Mouse (Mus musculus): ENCODE results near the gene Picalm. TPM values are rescaled to one million over a fixed set of nuclear protein-coding genes. Genes with fewer than 3 reads are reported as not detected.

Gene Picalm
- polyA plus RNA-seq (2015; fragmentation: Nextera tagmentation; extraction: Ambion mirVana), result 37.9 and 40.1 TPM in 2 replicates

DNA sequence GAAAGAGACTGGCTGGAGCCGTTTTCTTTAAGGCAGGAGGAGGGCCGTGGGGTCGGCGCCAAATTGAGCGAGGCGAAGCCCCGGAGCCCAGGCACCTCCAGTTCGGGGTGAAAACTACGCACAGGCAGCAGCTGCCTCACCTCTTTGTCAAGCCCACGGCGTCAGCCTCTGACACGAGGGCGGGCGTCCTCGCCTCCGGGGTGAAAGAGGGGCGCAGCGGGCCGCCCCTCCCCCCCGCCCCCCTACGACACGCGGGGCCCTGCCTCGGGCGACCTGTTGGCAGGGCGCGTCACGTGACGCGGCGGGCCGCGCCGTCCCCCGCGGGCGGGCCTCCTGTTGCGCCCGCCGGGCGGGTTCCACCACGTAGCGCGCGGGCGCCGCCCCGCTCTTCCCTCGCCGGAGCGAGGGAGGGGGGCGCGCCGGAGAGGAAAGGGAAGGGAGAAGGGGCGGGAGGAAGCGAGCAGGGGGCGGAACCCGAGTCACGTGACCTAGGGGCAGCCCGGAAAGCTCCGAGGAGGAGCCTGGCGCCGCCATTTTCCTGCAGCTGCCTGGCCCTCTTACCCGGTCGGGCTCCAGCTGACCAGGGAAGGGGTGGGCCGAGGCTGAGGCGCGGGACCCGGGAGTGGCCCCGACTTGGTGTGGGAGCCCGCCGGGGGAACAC, at the start of gene Picalm:
Picalm (plus strand) TSS at position 482 of the 661 bp plus-strand sequence.
- Histone ChIP-seq H3K9me3 (no peaks in the 10 kb centered on the region), H3K9ac (peak within 1 kb of the TSS; percentile 94), H3K36me3 (no peaks in the 10 kb centered on the region), H3K4me3 (peak within 1 kb of the TSS; percentile 87), H3K4me1 (peaks cover 6% of the 10 kb centered on the region; the same call in 1 of the 2 replicates), H3K27ac (peak within 1 kb of the TSS; percentile 99), H3K27me3 (no peaks in the 10 kb centered on the region), H3K4me2 (peak within 1 kb of the TSS; percentile 52)
- ATAC-seq (ENCODE audit: insufficient number of reproducible peaks, low FRiP score, low TSS enrichment, low read depth), result peak; percentile 97
- WGBS, result under 1% methylated on average over 52 of the region's 72 CpGs

DNA sequence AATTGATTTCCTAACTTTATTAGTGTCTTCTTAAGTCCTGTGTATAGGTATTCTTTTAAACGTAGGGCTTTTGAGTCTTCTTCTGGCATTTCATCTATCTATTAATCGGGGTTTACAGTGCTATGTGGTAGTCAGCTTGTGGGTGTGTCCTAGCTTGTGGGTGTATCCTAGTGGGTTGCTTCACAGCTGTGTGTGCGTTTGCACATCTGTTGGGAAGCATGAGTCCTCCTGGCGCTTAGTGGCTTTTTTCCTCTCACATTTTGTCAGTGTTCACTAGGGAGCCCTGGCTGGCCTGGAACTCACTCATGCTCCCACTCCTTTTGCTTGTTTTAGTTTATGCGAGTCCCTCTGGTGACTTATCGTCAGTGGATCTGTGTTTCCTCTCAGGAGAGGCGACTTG, 46.2 kb upstream of the Picalm start:
- no peaks in the 10 kb centered on the region for H3K36me3 ChIP-seq
- 59% methylated on average over 7 of the region's 7 CpGs for WGBS
- H3K4me1 ChIP-seq, result peaks cover 8% of the 10 kb centered on the region
- no peak overlapping the region for H3K27ac ChIP-seq
- no peaks in the 10 kb centered on the region for H3K9me3 ChIP-seq
- no peak for ATAC-seq (ENCODE audit: insufficient number of reproducible peaks, low FRiP score, low TSS enrichment, low read depth)
- H3K4me3 ChIP-seq, result no peak overlapping the region
- no peak overlapping the region for H3K9ac ChIP-seq
- no peaks in the 10 kb centered on the region for H3K27me3 ChIP-seq
- no peak overlapping the region for H3K4me2 ChIP-seq

DNA sequence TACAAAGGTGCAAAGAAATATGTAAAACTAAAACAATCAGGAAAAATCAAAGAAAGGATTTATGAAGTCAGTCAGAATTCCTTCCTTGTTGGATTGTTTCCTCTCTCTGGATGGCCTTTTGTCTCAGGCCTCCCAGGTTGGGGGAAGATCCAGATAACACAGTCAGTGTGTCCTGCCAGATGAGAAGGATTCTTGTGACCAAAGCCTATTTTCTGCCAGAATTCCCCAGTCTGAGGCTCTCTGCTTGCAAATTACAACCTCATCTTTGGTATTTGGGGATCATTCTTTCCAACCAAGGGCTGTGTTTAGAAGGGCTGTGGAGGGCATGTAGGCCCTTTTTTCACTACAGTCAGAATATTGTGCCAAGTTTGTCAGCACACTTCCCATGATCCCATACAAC, 45.5 kb upstream of the Picalm start:
- no peaks in the 10 kb centered on the region for H3K36me3 ChIP-seq
- H3K9me3 ChIP-seq, result no peaks in the 10 kb centered on the region
- H3K4me1 ChIP-seq, result peaks cover 8% of the 10 kb centered on the region
- no peak overlapping the region for H3K4me3 ChIP-seq
- ATAC-seq (ENCODE audit: insufficient number of reproducible peaks, low FRiP score, low TSS enrichment, low read depth), result no peak
- H3K4me2 ChIP-seq, result no peak overlapping the region
- no peak overlapping the region for H3K9ac ChIP-seq
- H3K27me3 ChIP-seq, result no peaks in the 10 kb centered on the region
- 0 out of 2 replicates have a peak overlapping the region, but pooled peaks have one; percentile 8 for H3K27ac ChIP-seq

DNA sequence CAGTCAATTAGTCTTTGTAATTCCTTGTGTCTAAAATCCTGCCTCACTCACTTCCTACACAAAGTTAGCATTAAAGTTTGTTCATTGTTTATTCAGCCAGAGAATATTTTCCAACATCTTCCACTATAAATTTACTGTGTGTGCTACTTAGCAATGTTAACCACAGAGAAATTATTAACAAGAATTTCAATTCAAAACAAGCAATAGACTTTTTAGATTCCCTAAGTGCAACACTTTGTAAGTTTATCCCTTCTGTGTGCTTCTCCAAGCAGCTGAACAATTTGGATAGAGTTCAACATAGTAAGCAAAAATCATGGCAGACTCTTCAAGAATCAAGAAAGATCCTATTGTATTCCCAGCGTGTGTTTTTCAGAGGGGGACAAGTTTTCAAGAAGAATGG, 44.3 kb upstream of the Picalm start:
- 60% methylated on average over 1 of the region's 1 CpGs for WGBS
- Histone ChIP-seq H3K9me3 (no peaks in the 10 kb centered on the region), H3K4me3 (no peak overlapping the region), H3K36me3 (no peaks in the 10 kb centered on the region), H3K27me3 (no peaks in the 10 kb centered on the region), H3K9ac (no peak overlapping the region), H3K27ac (no peak overlapping the region), H3K4me2 (no peak overlapping the region), H3K4me1 (peaks cover 8% of the 10 kb centered on the region)
- no peak for ATAC-seq (ENCODE audit: insufficient number of reproducible peaks, low FRiP score, low TSS enrichment, low read depth)

DNA sequence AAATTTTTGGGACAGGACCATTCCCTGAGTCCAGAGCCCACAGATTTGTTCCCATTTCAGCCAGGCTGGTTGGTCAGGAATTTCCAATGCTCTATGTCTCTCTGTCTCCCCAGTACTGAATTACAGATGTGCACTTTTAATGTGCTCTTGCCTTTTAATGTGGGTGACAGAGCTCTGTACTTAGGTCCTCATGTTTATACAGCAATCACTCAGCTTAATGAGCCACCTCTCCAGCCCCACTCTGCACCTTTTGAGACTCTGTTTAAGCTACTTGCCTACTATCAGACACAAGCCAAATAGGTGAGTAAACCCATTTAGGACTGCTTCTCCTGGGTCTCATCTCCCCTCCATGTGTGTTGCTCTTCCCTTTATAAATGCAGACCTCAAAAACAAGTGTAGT, 43.2 kb upstream of the Picalm start:
- Histone ChIP-seq H3K9ac (no peak overlapping the region), H3K27ac (no peak overlapping the region), H3K4me2 (no peak overlapping the region), H3K27me3 (no peaks in the 10 kb centered on the region), H3K9me3 (no peaks in the 10 kb centered on the region), H3K4me1 (peaks cover 8% of the 10 kb centered on the region), H3K4me3 (no peak overlapping the region), H3K36me3 (no peaks in the 10 kb centered on the region)
- ATAC-seq (ENCODE audit: insufficient number of reproducible peaks, low FRiP score, low TSS enrichment, low read depth), result no peak

DNA sequence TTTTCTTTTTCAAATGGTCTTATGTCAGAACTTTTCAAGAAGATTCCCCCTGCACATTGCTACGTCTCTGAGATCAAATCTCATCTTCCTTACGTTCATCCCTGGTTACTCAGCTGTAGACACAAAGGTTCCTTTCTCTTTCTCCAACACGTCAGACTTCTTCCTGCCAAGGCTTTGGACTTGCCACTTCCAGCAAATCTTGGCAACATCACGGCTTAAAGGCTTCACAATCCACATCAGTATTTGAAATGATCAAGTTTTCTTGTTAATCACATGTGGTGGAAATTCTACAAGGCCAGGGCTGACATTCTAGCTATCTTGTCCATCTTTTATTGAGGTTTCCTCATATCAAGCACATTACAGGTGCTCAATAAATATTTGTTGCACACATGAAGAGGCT, 39.0 kb upstream of the Picalm start:
- H3K27ac ChIP-seq, result no peak overlapping the region
- no peaks in the 10 kb centered on the region for H3K9me3 ChIP-seq
- WGBS, result 66% methylated on average over 4 of the region's 4 CpGs
- H3K9ac ChIP-seq, result no peak overlapping the region
- H3K4me2 ChIP-seq, result no peak overlapping the region
- ATAC-seq (ENCODE audit: insufficient number of reproducible peaks, low FRiP score, low TSS enrichment, low read depth), result no peak
- no peaks in the 10 kb centered on the region for H3K4me1 ChIP-seq
- no peak overlapping the region for H3K4me3 ChIP-seq
- H3K36me3 ChIP-seq, result no peaks in the 10 kb centered on the region
- H3K27me3 ChIP-seq, result no peaks in the 10 kb centered on the region

DNA sequence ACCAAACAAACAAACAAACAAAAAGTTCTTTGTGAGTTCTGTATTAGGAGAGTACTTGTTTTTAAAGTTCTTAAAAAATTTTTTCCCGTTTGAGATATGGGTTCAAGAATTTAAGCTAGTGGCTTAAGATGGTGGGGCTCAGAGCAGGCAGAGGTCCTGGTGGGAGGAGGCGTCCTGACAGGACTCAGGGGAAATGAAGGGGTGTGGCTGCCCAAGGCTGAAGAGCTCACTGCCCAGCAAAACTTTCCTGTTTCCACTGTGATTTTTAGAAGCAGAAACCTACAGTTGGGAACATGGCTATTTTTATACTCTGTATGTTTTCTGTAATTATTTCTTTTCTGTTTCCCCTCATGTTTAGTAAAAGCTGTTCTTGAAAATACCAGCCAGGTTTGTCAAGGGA, 38.3 kb upstream of the Picalm start:
- Histone ChIP-seq H3K36me3 (no peaks in the 10 kb centered on the region), H3K4me2 (no peak overlapping the region), H3K9me3 (no peaks in the 10 kb centered on the region), H3K27ac (peak overlapping the region; percentile 57), H3K4me1 (no peaks in the 10 kb centered on the region), H3K9ac (no peak overlapping the region), H3K4me3 (no peak overlapping the region), H3K27me3 (no peaks in the 10 kb centered on the region)
- WGBS, result 38% methylated on average over 2 of the region's 2 CpGs
- ATAC-seq (ENCODE audit: insufficient number of reproducible peaks, low FRiP score, low TSS enrichment, low read depth), result no peak

DNA sequence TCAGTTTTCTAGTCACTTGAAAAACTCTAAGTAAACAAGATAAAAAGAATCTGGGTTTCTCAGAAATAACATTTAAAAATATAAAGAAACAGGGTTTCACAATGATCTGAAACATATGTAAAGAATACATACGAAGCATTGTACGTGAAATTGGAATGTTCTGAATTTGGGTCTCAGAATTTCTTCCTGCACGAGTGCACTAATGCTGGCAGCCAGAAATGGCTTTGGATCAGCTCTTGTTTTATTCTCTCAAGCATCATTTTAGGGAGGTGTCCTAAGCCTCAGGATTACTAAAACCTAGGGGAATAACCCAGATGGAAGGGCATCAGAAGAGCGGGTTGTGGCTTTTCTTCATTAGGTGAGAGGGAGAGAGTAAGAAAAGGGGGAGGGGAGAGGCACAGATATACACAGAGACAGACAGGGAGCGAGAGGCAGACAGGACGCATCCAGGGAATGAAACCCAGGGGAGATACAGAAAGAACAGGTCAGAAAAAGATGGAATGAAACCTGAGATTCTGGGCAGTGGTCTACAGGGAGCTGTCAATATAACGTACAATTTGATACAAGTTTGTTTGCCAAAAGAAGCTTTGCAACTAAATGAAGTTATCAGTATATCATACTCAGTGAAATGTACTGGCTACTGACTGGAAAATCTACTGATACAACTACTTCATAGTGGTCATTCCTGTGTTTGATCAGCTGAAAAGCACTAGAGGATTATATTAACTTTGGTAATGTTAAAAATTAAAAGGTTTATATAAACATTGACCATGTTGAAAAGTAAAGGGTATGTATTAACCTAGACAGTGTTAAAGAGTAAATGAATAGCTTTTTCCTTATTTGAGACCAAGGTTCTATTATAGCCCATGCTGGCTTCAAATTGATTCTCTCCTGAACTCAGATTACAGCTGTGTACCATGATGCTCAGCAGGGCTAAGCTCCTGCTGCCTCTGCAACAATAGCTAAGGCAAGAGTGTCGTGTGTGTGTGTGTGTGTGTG, 37.3 kb upstream of the Picalm start:
- Histone ChIP-seq H3K4me1 (no peaks in the 10 kb centered on the region), H3K4me3 (no peak overlapping the region), H3K27ac (0 out of 2 replicates have a peak overlapping the region, but pooled peaks have one; percentile 33), H3K9ac (no peak overlapping the region), H3K9me3 (no peaks in the 10 kb centered on the region), H3K4me2 (no peak overlapping the region), H3K27me3 (no peaks in the 10 kb centered on the region), H3K36me3 (no peaks in the 10 kb centered on the region)
- ATAC-seq (ENCODE audit: insufficient number of reproducible peaks, low FRiP score, low TSS enrichment, low read depth), result no peak
- 66% methylated on average over 8 of the region's 8 CpGs for WGBS

DNA sequence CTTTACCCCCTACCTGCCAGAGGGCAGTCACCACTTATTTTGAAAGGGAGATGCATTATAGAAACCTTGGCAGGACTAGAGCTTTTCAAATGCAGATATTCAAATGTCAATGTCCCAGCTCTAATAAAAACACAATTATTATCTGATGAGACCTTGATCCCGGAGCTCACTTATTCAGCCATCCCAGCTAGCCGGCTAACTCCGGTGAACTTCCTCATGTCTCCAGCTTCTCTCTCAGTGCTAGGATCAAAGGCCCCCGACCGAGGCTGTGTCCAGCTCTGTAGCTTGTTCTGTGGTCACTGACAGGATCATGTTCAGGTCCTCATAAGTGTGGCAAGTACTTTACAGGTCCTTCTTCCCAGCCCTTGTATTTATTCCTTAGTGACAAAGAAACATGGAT, 34.9 kb upstream of the Picalm start:
- no peak overlapping the region for H3K9ac ChIP-seq
- 89% methylated on average over 5 of the region's 5 CpGs for WGBS
- no peak for ATAC-seq (ENCODE audit: insufficient number of reproducible peaks, low FRiP score, low TSS enrichment, low read depth)

DNA sequence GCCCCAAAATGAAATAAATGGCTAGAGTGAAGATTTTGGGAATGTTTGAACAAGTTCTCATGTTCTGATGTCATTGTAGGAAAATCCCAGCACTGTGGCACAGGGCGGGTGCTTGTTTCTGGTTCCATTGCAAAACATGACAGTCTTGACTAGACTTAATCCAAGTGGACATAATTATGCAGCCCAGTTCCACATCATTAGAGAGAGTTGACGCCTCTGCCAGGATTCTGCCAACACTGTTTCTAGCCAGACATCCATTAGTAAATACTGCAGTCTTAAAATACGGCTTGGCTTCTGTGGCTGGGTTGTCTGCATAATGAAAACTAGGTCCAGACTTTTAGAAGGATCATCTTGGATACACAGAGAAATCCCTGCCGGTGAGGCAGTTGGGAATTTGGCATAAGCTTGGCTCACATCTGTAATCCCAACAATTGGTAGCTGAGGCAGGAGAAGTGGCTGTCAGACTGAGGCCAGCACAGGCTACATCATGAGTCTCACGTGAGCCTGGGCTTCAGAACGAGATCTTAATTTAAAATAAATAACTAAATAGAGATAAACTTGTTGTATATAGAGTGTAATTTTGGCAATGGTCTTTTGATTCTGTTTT, 34.1 kb upstream of the Picalm start:
- Histone ChIP-seq H3K4me2 (no peak overlapping the region), H3K36me3 (no peaks in the 10 kb centered on the region), H3K4me1 (peaks cover 2% of the 10 kb centered on the region; the same call in 1 of the 2 replicates), H3K9ac (no peak overlapping the region), H3K27me3 (no peaks in the 10 kb centered on the region), H3K9me3 (no peaks in the 10 kb centered on the region), H3K4me3 (no peak overlapping the region), H3K27ac (no peak overlapping the region)
- ATAC-seq (ENCODE audit: insufficient number of reproducible peaks, low FRiP score, low TSS enrichment, low read depth), result no peak
- 62% methylated on average over 6 of the region's 6 CpGs for WGBS

More for the DNA sequence above, 34.9 kb upstream of the Picalm start:
- H3K27me3 ChIP-seq, result no peaks in the 10 kb centered on the region
- H3K27ac ChIP-seq, result no peak overlapping the region
- no peak overlapping the region for H3K4me2 ChIP-seq
- H3K36me3 ChIP-seq, result no peaks in the 10 kb centered on the region
- peaks cover 2% of the 10 kb centered on the region; the same call in 1 of the 2 replicates for H3K4me1 ChIP-seq
- no peaks in the 10 kb centered on the region for H3K9me3 ChIP-seq
- H3K4me3 ChIP-seq, result no peak overlapping the region

DNA sequence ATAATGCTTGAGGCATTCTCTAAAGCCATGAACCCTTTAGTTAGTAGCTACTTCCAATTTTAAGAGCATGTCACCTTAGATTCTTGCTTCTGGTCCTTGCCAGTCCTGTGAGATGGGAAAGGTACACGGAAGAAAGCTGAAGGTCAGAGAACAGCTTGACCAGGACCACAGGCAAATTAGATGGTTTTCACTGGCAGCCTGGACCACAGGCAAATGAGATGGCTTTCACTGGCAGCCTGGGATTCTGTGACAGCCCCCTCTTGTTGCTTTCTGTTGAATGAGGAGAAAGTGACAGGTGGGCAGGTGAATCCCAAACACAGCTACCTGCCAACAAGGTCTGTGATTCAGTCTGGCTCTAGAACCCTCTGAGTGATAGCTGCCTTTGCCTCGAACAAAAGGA, 33.4 kb upstream of the Picalm start:
- Histone ChIP-seq H3K4me2 (no peak overlapping the region), H3K9ac (no peak overlapping the region), H3K27me3 (no peaks in the 10 kb centered on the region), H3K9me3 (no peaks in the 10 kb centered on the region), H3K36me3 (no peaks in the 10 kb centered on the region), H3K4me1 (peaks cover 2% of the 10 kb centered on the region; the same call in 1 of the 2 replicates), H3K4me3 (no peak overlapping the region), H3K27ac (no peak overlapping the region)
- ATAC-seq (ENCODE audit: insufficient number of reproducible peaks, low FRiP score, low TSS enrichment, low read depth), result no peak
- 68% methylated on average over 2 of the region's 2 CpGs for WGBS

DNA sequence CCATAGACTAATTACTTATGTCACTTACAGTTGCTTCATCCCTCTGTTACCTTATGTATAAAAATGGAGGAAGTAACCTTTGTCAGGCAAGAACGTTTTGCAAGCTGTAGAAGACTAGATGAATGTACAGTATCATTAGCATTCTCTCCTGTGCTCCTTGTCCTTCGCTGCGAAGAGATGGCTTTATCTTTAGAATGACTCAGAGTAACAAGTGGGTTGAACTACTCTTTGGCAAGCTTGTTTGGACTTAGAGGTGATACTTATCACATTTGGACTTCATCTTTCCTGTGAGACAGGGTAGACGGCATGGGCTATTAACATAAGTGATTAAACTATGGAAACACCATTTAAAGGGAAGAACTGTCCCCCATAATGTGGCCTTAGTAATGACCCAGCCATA, 31.8 kb upstream of the Picalm start:
- no peak for ATAC-seq (ENCODE audit: insufficient number of reproducible peaks, low FRiP score, low TSS enrichment, low read depth)
- no peaks in the 10 kb centered on the region for H3K27me3 ChIP-seq
- 85% methylated on average over 4 of the region's 4 CpGs for WGBS

More for the DNA sequence above, 31.8 kb upstream of the Picalm start:
- H3K4me2 ChIP-seq, result no peak overlapping the region
- H3K9me3 ChIP-seq, result no peaks in the 10 kb centered on the region
- no peaks in the 10 kb centered on the region for H3K36me3 ChIP-seq
- H3K4me1 ChIP-seq, result peaks cover 2% of the 10 kb centered on the region; the same call in 1 of the 2 replicates
- no peak overlapping the region for H3K4me3 ChIP-seq
- H3K9ac ChIP-seq, result no peak overlapping the region
- no peak overlapping the region for H3K27ac ChIP-seq

All from limb, embryonic 15.5 days (tissue).